ENCODE assay signal across 1 mouse cellular context in the genomic region with DNA sequence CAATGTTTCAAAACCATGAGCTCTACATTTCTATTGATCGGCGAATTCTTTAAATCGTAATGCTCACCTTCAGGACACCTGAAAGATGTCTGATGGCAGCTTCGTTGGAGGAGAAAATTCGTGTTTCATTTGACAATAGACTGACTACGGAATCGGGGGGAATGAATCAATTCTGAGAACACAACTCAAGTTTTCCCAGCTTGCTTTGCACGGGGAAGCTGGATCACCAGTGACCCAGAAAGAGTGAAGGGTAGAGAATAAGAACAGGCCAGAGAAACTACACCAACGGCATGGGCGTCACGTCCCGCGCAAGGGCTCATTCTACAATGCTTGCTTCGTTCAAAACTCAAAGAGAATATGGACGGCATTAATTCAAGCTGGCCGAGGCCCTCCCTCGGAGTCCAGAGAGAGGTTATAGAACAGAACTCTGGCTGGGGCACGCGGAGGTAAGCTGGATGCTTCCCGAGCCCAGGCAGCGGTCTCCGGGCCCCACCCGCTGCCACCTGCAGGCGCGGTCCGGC.
TF ChIP-seq lines count a peak whose summit lies in the region.

No protein-coding gene starts in this region.

TF ChIP-seq in ES-E14, 5 proteins besides CTCF, POLR2A, EP300 and RAD21 (continued from another document):
- TF ChIP-seq HCFC1 (IDR thresholded peaks at IDR 0.05; ENCODE audit: borderline replicate concordance, insufficient read depth, low read length) (no peak), MAFK (IDR thresholded peaks at IDR 0.05; ENCODE audit: insufficient read depth, low read depth, low read length) (no peak), CHD2 (IDR thresholded peaks at IDR 0.05; ENCODE audit: low read depth, low read length) (no peak)
